Mouse (Mus musculus) heart, embryonic 14.5 days (tissue): ENCODE measurements around the gene Gm26602. TPM values are rescaled to one million over a fixed set of nuclear protein-coding genes. Genes with fewer than 3 reads are reported as not detected.

Experiments used
- ATAC-seq: fragments of 200-750 bp; cut with Nextera tagmentation; 2 replicates; pipeline ENCODE4 v1.8.0; 2017; ENCODE audit warnings: low read depth, moderate TSS enrichment; ENCODE audit not compliant: insufficient number of reproducible peaks, insufficient read depth, low FRiP score
- H3K27ac ChIP-seq, 2 experiments: fragments of 200-500 bp in 1 of 2; fragments of 300-500 bp in 1 of 2; sonication (generic) in 1 of 2; replicated peaks in 1 of 2; 2 replicates each; pipeline ENCODE4 v1.5.1; 2012 to 2014; ENCODE audit warnings: low read depth in 2 of 2, low read length in 2 of 2, control low read depth in 1 of 2, mild to moderate bottlenecking in 1 of 2, mixed read lengths in 1 of 2; ENCODE audit not compliant: control insufficient read depth in 1 of 2, insufficient read depth in 1 of 2
- H3K27me3 ChIP-seq: fragments of 300-500 bp; sonication (generic); 2 replicates; pipeline ENCODE4 v1.6.1; 2014; ENCODE audit warnings: mild to moderate bottlenecking, low read length, control low read depth; ENCODE audit not compliant: control insufficient read depth, insufficient read depth
- H3K36me3 ChIP-seq: fragments of 300-500 bp; sonication (generic); 2 replicates; pipeline ENCODE4 v1.6.1; 2014; ENCODE audit warnings: mild to moderate bottlenecking, control low read depth, low read length, mixed read lengths; ENCODE audit not compliant: control insufficient read depth, insufficient read depth
- H3K4me1 ChIP-seq, 2 experiments: fragments of 200-500 bp in 1 of 2; fragments of 300-500 bp in 1 of 2; sonication (generic) in 1 of 2; 2 replicates each; pipeline ENCODE4 v1.6.1; 2012 to 2014; ENCODE audit warnings: low read length in 2 of 2, control low read depth in 1 of 2, mixed read lengths in 1 of 2; ENCODE audit not compliant: control insufficient read depth in 2 of 2, insufficient read depth in 2 of 2
- H3K4me2 ChIP-seq: fragments of 300-500 bp; sonication (generic); 2 replicates; pipeline ENCODE4 v1.6.1; 2014; ENCODE audit warnings: mild to moderate bottlenecking, low read length
- H3K4me3 ChIP-seq, 2 experiments: fragments of 200-500 bp in 1 of 2; fragments of 300-500 bp in 1 of 2; sonication (generic) in 1 of 2; 2 replicates each; pipeline ENCODE4 v1.5.1; 2012 to 2014; ENCODE audit warnings: low read length in 2 of 2, mild to moderate bottlenecking in 2 of 2, control low read depth in 1 of 2, low read depth in 1 of 2, moderate library complexity in 1 of 2; ENCODE audit not compliant: control insufficient read depth in 1 of 2, insufficient read depth in 1 of 2
- H3K9ac ChIP-seq: fragments of 300-500 bp; sonication (generic); 2 replicates; pipeline ENCODE4 v1.6.1; 2014; ENCODE audit warnings: mild to moderate bottlenecking, low read length
- H3K9me3 ChIP-seq: fragments of 300-500 bp; sonication (generic); 2 replicates; pipeline ENCODE4 v1.6.1; 2016; ENCODE audit warnings: low read length, control low read depth; ENCODE audit not compliant: control insufficient read depth
- WGBS: fragments of 180-500 bp; shearing (Covaris S2); extraction: QIAGEN DNeasy Blood & Tissue Kit; methylation state at CpG from one replicate; pipeline ENCODE4 v1.1.7; 2014; 5-methylcytosine and 5-hydroxymethylcytosine counted together
- polyA plus RNA-seq: library from polyadenylated mRNA; unstranded; fragments of >200 nt; fragmentation: Nextera tagmentation; extraction: Ambion mirVana; gene quantifications from 2 replicates; pipeline ENCODE4 v1.2.1, GENCODE M21; 2014

Gm26602 gene
- polyA plus RNA-seq, 1 experiment from 2014 or later, result not detected

GRCm38 (mm10) chr10:79925785-79926490 is 15.3 kb downstream of the Gm26602 start:
- Histone ChIP-seq H3K4me2 (peak overlapping the region; percentile 83), H3K36me3 (peaks cover 4% of the 10 kb centered on the region), H3K4me1 (peaks cover 9 to 33% of the 10 kb centered on the region in 2 experiments), H3K9ac (peak overlapping the region; percentile 95), H3K9me3 (no peaks in the 10 kb centered on the region), H3K27me3 (peaks cover 25% of the 10 kb centered on the region), H3K4me3 (peak overlapping the region; percentile 89 to 93), H3K27ac (peak overlapping the region; percentile 38 to 94; a peak in 3 of 4 replicates)
- ATAC-seq, result no peak
- WGBS, result 6% methylated on average over 15 of the region's 15 CpGs

DNA sequence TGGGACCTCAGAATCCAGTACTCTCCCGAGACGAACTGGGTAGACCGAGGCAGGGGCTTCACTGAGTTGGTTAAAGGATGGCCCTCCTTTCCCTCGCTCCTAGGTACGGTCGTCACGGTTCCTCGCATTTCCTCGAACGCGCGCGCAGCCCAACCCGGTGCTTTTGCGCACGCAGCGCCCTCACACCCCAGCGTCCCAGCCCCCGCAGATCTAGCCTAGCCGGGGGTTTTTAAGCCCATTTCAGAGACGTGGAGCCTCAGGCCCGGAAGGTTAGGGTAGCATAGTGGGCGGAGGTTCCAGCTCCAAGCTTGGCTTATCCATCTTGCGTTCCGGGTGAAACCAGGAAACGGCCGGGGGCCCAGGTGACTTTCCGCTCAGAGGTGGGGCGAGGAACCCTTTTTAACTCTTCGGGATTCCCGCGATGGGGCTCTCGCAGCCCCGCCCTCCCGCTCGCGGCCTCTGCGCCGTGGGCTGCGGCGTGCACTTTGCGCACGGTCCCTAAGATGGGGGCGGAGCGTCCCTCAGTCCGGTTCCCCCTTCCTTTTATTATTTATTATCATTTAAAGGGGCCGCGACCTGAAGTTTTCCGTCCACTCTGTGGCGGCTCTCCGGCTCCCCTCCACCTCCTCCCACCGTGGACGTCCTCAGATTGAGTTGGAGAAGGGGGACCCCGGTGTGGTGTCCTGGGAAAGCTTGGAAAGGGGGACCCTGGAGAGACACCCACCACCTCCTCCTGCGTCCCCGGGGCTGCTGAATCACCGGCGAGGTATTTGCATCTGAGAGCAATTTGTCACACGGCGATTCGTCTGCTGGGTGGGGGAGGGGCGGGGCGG is 16.1 kb downstream of the Gm26602 start, which contains the start of gene Arid3a:
Gene Arid3a (plus strand): TSS at position 553 of the 833 bp plus-strand sequence.
- H3K9ac ChIP-seq, result peak within 1 kb of the TSS; percentile 95
- peaks cover 9 to 29% of the 10 kb centered on the region in 2 experiments for H3K4me1 ChIP-seq
- peaks cover 11% of the 10 kb centered on the region for H3K36me3 ChIP-seq
- under 1% methylated on average over 63 of the region's 63 CpGs for WGBS
- peaks cover 18% of the 10 kb centered on the region for H3K27me3 ChIP-seq
- peak; percentile 68 for ATAC-seq
- peak within 1 kb of the TSS; percentile 88 to 94 for H3K27ac ChIP-seq
- peak within 1 kb of the TSS; percentile 89 to 93 for H3K4me3 ChIP-seq
- H3K9me3 ChIP-seq, result no peaks in the 10 kb centered on the region
- H3K4me2 ChIP-seq, result peak within 1 kb of the TSS; percentile 83

GRCm38 (mm10) chr10:79927324-79928029 is 16.8 kb downstream of the Gm26602 start:
- peak overlapping the region; percentile 88 to 94 for H3K27ac ChIP-seq
- H3K27me3 ChIP-seq, result peaks cover 10% of the 10 kb centered on the region
- H3K36me3 ChIP-seq, result peaks cover 19% of the 10 kb centered on the region
- WGBS, result under 1% methylated on average over 54 of the region's 54 CpGs
- no peaks in the 10 kb centered on the region for H3K9me3 ChIP-seq
- peak overlapping the region; percentile 89 to 93 for H3K4me3 ChIP-seq
- H3K4me1 ChIP-seq, result peaks cover 13 to 35% of the 10 kb centered on the region in 2 experiments
- H3K4me2 ChIP-seq, result peak overlapping the region; percentile 83
- peak overlapping the region; percentile 95 for H3K9ac ChIP-seq
- ATAC-seq, result peak; percentile 44

DNA sequence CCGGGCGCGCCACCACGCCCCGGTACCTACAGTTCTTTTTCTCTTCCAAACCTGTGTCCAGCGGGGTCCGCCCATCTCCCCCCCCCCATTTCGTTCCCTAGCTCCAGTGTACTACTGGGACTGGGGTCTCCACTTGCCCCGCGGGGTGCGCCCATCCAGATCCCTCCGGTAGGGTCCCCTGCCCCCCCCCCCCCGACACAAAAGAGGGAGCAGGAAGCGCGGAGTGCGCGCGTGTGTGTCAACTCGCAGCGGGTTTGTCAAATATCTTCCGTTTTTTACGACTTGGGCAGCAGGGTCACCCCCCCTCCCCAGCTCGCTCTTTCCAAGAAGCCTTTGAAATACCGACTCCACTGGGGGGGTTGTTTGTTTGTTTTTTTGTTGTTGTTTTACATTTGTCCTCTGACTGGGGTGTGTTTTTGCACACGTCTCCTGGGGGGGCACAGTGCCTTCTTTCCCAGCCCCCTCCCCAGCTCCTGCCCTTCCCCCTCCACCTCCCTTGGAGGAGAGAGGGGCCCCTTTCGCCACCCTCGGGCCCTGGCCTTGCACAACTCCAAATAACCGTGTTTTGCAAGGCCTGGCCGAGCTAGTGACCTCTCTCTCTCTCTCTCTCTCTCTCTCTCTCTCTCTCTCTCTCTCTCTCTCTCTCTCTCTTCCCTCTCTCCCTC is 17.5 kb downstream of the Gm26602 start:
- under 1% methylated on average over 29 of the region's 29 CpGs for WGBS
- Histone ChIP-seq H3K4me3 (peak overlapping the region; percentile 89 to 93), H3K27me3 (peaks cover 3% of the 10 kb centered on the region; the same call in 1 of the 2 replicates), H3K9ac (peak overlapping the region; percentile 95), H3K36me3 (peaks cover 19% of the 10 kb centered on the region), H3K27ac (peak overlapping the region; percentile 88 to 94), H3K9me3 (no peaks in the 10 kb centered on the region), H3K4me1 (peaks cover 20 to 42% of the 10 kb centered on the region in 2 experiments), H3K4me2 (peak overlapping the region; percentile 83)
- no peak for ATAC-seq

GRCm38 (mm10) chr10:79928907-79929701 is 18.4 kb downstream of the Gm26602 start:
- H3K9ac ChIP-seq, result peak overlapping the region; percentile 95; the same call in 1 of the 2 replicates
- peak overlapping the region in 1 of 2 experiments; percentile 94; a peak in 2 of 4 replicates for H3K27ac ChIP-seq
- H3K9me3 ChIP-seq, result no peaks in the 10 kb centered on the region
- H3K36me3 ChIP-seq, result peaks cover 27% of the 10 kb centered on the region
- H3K4me2 ChIP-seq, result peak overlapping the region; percentile 83
- ATAC-seq, result no peak
- H3K4me1 ChIP-seq, result peaks cover 29 to 51% of the 10 kb centered on the region in 2 experiments
- peak overlapping the region; percentile 89 to 93; a peak in 3 of 4 replicates for H3K4me3 ChIP-seq
- no peaks in the 10 kb centered on the region for H3K27me3 ChIP-seq
- WGBS, result 20% methylated on average over 9 of the region's 9 CpGs

GRCm38 (mm10) chr10:79929967-79930825 is 19.5 kb downstream of the Gm26602 start:
- H3K27me3 ChIP-seq, result no peaks in the 10 kb centered on the region
- peaks cover 32 to 57% of the 10 kb centered on the region in 2 experiments for H3K4me1 ChIP-seq
- peaks cover 33% of the 10 kb centered on the region for H3K36me3 ChIP-seq
- ATAC-seq, result no peak
- no peak overlapping the region for H3K9ac ChIP-seq
- no peaks in the 10 kb centered on the region for H3K9me3 ChIP-seq
- no peak overlapping the region for H3K4me2 ChIP-seq
- H3K27ac ChIP-seq, result no peak overlapping the region
- H3K4me3 ChIP-seq, result no peak overlapping the region
- WGBS, result 87% methylated on average over 18 of the region's 18 CpGs
